Mouse (Mus musculus) left cerebral cortex, postnatal 25 days (tissue): ENCODE measurements at regions not wholly inside any gene's neighbourhood (a gene's known extent, or its start where the extent isn't known, plus 50 kb on each side); places are given as distances from the start of the nearest gene placed in this dataset.
"Not testable (repeated sequence)": the region's sequence is repeated elsewhere in the genome, so short reads cannot be mapped to it uniquely, and the experiment has no call there.

ENCODE experiments used
- DNase-seq, 2 experiments: peaks; one replicate each; pipeline ENCODE4 v3.0.0; 2022; ENCODE audit warnings: low spot score in 2 of 2, mixed read lengths in 1 of 2
- intact Hi-C: fragments of 180-260 bp; cut with DNase I; formaldehyde crosslinking; loops from one replicate; pipeline ENCODE4 v1.15.1; 2025

GRCm38 (mm10) chr13:88459474-88460173 is 361.6 kb upstream of the Edil3 start:
- intact Hi-C loops, result loop anchor here (5.0 kb wide), 1 partner anchor 407 kb away; no protein-coding TSS in a partner anchor
- no peak for DNase-seq

DNA sequence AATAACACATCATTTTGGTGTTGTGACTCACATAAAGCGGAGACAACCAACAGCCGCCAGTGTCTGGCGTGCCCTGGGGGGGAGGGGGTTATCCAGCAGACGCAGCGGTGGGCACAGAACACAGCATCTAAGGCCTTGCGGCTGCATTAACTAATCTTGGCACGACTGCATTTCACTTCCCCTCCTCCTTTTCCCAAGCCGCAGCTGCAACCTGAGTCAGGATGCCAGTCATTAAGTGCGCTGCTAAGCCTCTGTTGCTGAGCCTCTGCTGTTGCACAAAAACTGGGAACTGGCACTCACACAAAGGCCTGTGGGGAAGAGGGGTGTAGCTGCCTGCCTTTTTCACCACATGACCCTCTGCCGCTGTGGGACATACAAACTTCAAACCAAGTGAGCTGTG is 331.2 kb upstream of the Edil3 start:
- intact Hi-C loops, result no loop called here
- DNase-seq, result no peak

GRCm38 (mm10) chr13:88510850-88511554 is 310.3 kb upstream of the Edil3 start:
- no peak for DNase-seq
- intact Hi-C loops, result no loop called here

DNA sequence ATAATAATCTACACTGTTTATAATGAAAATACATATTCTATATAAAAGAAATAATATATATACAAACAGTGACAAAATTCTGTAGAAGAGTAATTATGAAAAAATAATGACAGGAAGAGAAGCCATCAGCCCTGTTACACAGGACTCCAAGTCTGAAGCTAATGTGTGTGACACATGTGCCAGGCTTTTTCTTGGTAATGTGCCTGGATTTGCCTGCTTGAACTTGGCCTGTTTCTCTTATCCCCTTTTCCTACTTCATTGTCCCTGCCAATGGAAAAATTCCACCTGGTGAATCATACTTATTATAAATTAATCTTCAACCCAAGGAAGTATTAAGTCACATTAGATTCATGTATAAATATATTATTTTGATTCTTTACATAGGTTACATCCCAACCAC is 286.5 kb upstream of the Edil3 start:
- intact Hi-C loops, result no loop called here
- no peak for DNase-seq

DNA sequence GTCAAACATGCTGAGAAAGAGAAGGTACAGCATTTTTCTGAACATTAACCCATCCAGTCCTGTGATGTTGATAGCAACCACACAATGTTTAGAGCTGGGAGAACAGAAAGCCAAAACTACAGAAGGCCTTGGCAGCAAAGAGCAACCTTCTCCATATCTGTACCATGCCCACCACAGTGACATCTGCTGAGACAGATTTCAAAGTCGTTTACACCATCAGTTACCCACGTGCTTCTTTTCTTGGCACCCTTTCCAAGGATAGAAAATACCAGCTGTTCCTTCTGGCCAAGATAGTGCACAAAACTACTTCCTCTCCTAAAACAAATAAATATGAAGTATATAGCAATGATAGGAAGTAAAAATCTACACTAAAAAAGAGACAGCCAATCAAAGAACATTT is 266.8 kb upstream of the Edil3 start:
- peak; percentile 18 to 76 for DNase-seq
- intact Hi-C loops, result no loop called here

DNA sequence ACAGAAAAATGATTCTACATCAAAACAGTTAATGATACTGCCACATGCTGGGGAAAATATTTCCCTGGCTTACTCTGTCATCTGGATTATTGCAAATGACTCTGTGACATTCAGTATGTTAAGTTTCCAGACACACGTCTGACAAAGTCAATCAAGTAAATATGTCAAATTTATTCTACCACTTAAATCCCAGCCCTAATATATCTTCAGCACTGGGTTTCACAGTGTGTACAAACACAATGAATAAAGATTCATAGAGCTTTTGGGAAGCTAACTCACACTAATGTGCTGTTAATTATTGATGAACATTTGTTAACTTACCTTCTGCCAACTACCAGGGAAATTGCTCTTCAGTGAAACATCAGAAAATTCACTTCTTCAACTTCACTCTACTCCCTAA is 256.3 kb upstream of the Edil3 start:
- no peak for DNase-seq
- intact Hi-C loops, result no loop called here

GRCm38 (mm10) chr13:88602244-88602643 is 219.0 kb upstream of the Edil3 start:
- DNase-seq, result no peak
- intact Hi-C loops, result no loop called here

GRCm38 (mm10) chr13:88610610-88611009 is 210.7 kb upstream of the Edil3 start:
- peak; percentile 3 to 83 for DNase-seq
- intact Hi-C loops, result no loop called here

DNA sequence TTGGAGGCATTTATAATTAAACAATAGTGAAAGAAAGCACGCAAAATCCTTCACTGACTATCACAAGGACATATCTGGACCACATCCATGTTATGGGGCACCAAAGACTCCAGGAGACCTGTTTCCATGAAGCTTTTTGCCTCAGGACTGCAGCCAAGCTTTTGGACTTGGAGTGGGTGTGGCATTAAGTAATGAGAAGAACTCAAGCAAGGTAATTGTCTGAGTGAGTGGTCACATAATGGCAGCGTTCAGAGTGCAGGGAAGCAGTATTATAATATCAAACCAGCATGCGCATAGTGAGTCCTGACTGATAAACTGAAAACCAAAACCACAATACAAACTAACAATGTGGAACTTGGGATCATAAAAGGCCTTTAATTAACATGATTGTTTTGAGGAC is 208.0 kb upstream of the Edil3 start:
- no peak for DNase-seq
- intact Hi-C loops, result no loop called here

- DNase-seq, result no peak
- intact Hi-C loops, result no loop called here
These were observed 171.1 kb upstream of the Edil3 start for GRCm38 (mm10) chr13:88650135-88650534.

GRCm38 (mm10) chr13:88651036-88651435 is 170.2 kb upstream of the Edil3 start:
- no peak for DNase-seq
- intact Hi-C loops, result no loop called here

GRCm38 (mm10) chr13:88655030-88655429 is 166.2 kb upstream of the Edil3 start:
- intact Hi-C loops, result no loop called here

GRCm38 (mm10) chr13:88675835-88676234 is 145.4 kb upstream of the Edil3 start:
- intact Hi-C loops, result no loop called here
- DNase-seq, result peak in 1 of 2 experiments; percentile 22

More at GRCm38 (mm10) chr13:88655030-88655429, 166.2 kb upstream of the Edil3 start:
- no peak for DNase-seq

DNA sequence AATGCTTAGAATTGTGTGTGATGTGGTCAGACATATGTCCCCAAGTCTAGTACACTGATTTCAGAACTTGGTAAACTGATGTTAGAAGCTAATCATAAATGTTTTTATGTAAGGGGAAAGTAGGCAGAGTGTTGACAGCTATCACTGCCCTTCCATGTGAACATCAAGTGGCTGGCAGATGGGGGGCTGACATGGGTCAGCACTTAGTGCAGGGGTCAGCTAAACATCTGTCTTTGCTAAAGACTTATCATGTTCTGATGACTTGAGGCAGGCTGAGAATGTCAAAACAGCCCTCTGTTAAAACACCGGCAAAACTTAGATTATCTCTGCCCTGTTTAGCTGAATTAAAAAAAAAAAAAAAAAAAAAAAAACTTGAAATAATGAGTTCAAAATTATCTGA is 116.7 kb upstream of the Edil3 start:
- DNase-seq, result no peak
- intact Hi-C loops, result no loop called here

DNA sequence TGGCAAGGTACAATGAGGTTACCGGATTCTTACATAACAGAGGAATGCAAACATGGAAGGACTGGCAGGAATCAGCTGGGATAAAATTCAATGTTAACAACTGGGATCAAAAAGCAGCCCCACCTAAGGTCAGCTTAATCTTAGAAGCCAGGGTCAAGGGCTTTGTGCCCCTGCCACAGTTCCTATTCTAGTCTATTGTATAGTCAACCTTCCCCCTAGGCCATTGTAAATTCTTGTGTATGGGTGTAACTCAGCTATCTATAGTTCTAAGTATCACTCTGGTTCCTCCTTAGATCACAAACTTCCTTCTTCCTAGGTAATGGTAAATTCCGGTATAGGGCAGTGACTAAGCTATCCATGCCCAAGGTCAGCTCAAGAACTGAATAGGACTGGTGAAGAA is 91.6 kb upstream of the Edil3 start:
- DNase-seq, result not testable (repeated sequence)

DNA sequence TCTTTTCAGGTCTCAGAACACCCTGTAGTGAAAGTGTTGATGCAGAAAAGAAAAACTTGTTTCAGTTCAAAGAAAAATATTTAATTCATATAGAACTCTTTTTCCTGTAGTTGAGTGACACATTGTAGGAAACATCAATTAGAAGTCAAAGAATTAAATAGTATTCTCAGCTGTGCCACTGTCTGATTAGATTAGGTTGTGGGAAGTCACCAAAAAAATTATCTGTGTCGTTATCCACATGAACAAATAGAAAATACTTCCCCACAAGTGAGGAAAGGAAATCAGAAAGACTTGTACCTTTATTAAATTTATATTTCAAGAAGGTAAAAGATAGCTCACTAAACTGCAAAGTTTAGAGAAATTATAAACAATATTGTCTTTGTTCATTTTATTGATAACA is 71.4 kb upstream of the Edil3 start:
- intact Hi-C loops, result no loop called here
- DNase-seq, result no peak

More for the DNA sequence above, 91.6 kb upstream of the Edil3 start:
- intact Hi-C loops, result not testable (repeated sequence)
